Mouse (Mus musculus) layer of hippocampus, adult 8-10 months (tissue): ENCODE data around the gene Lhx4. TPM values are rescaled to one million over a fixed set of nuclear protein-coding genes. Genes with fewer than 3 reads are reported as not detected.
A peak's percentile ranks its signal among the peaks of the same experiment; 100 is the strongest.

Source experiments
- DNase-seq, 2 experiments: peaks; one replicate each; pipeline ENCODE4 v3.0.0; 2022; ENCODE audit warnings: low spot score in 2 of 2
- total RNA-seq, 4 experiments: library from RNA; stranded (reverse); gene quantifications; 2 replicates each; pipeline ENCODE4 v1.2.4; 2022

Lhx4 gene
- total RNA-seq, 4 experiments from 2014 or later = 0.05 TPM; not detected in 3

GRCm38 (mm10) chr1:155704182-155704581 is 47.3 kb downstream of the Lhx4 start:
- DNase-seq = no peak

GRCm38 (mm10) chr1:155703191-155703680 is 48.2 kb downstream of the Lhx4 start:
- DNase-seq = no peak

- peak in 1 of 2 experiments; percentile 24 for DNase-seq
Measured at GRCm38 (mm10) chr1:155700886-155701285, 50.6 kb downstream of the Lhx4 start.

- peak; percentile 27 to 47 for DNase-seq
Measured at GRCm38 (mm10) chr1:155698373-155699159, 52.9 kb downstream of the Lhx4 start.

GRCm38 (mm10) chr1:155693443-155693842 is 58.0 kb downstream of the Lhx4 start:
- no peak for DNase-seq

GRCm38 (mm10) chr1:155693026-155693425 is 58.5 kb downstream of the Lhx4 start:
- no peak for DNase-seq

- no peak for DNase-seq
Measured at GRCm38 (mm10) chr1:155692230-155692629, 59.3 kb downstream of the Lhx4 start.

- DNase-seq = no peak
Measured at GRCm38 (mm10) chr1:155689558-155689957, 61.9 kb downstream of the Lhx4 start.

- no peak for DNase-seq
Measured at GRCm38 (mm10) chr1:155689141-155689540, 62.3 kb downstream of the Lhx4 start.

- no peak for DNase-seq
Measured at GRCm38 (mm10) chr1:155686816-155687215, 64.7 kb downstream of the Lhx4 start.

- DNase-seq = no peak
Measured at GRCm38 (mm10) chr1:155681116-155681799, 70.2 kb downstream of the Lhx4 start.

- no peak for DNase-seq
Measured at GRCm38 (mm10) chr1:155675570-155675969, 75.9 kb downstream of the Lhx4 start.

GRCm38 (mm10) chr1:155663994-155664393 is 87.5 kb downstream of the Lhx4 start:
- no peak for DNase-seq

GRCm38 (mm10) chr1:155656321-155656720 is 95.2 kb downstream of the Lhx4 start:
- DNase-seq = no peak

- DNase-seq = no peak
Measured at GRCm38 (mm10) chr1:155654961-155655360, 96.5 kb downstream of the Lhx4 start.

GRCm38 (mm10) chr1:155650121-155650846 is 101.2 kb downstream of the Lhx4 start:
- DNase-seq = no peak

Other genes with a start within 250 kb of the Lhx4 start
- 10 to 100 TPM; 83.5 to 94.2 (median 89.7) TPM for gene Acbd6, start 193.6 kb downstream of the Lhx4 start, total RNA-seq
- 10 to 100 TPM; 34.1 to 39.3 (median 36.6) TPM for gene Qsox1, start 61.2 kb upstream of the Lhx4 start, total RNA-seq
- gene Cep350, start 221.6 kb upstream of the Lhx4 start, total RNA-seq = 10 to 100 TPM; 52.7 to 58.6 (median 55.4) TPM